9 mouse cellular contexts compared by ENCODE assay signal in the genomic region with DNA sequence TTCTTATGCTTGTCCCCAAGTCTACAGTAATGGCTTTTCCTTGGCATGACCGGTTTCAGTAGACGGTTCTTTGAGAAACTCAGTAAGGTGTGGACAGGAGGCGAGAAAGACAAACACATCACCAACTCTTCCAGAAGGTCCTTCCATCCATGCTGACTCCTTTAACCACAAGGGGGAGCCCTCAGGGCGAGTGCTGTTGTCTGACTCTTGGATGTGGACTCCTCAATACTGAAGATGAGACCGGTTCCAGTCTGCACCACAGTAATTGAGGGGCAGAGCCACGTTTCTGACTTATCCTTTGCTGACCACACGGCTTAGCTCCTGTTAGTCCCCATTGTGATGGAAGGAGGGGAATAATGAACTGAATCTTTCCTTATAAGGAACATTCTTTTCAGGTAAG. TPM values are rescaled to one million over a fixed set of nuclear protein-coding genes. Genes with fewer than 3 reads are reported as not detected.
DNase-seq lines count a peak whose midpoint lies in the region; ATAC-seq lines count a peak whose summit lies in the region.
"Had no signal": no experiment of that assay in that cellular context is flagged by ENCODE, and none has a peak within 500 bp of the region (broad histone marks: within the 10 kb centered on the region; RNA-seq: fewer than 3 reads in every experiment).

No protein-coding gene starts in this region.

- H3K27ac ChIP-seq in midbrain, embryonic 11.5 days (ENCODE audit: low read depth, low read length): no peak overlapping the region
- H3K27ac ChIP-seq in midbrain, embryonic 15.5 days: no peak overlapping the region
- no peak overlapping the region for H3K27ac ChIP-seq in forebrain, embryonic 13.5 days
- no peak overlapping the region for H3K27ac ChIP-seq in limb, embryonic 10.5 days
- H3K27ac ChIP-seq: neural tube, embryonic 13.5 days had no signal

- peak; percentile 59; the same call in 1 of the 2 replicates for ATAC-seq in midbrain, embryonic 11.5 days (ENCODE audit: low FRiP score)
- no peak for ATAC-seq in midbrain, embryonic 15.5 days (replicated peaks)
- ATAC-seq in forebrain, embryonic 13.5 days: peak; percentile 34; the same call in 1 of the 2 replicates

- no peak overlapping the region for H3K9ac ChIP-seq in midbrain, embryonic 11.5 days (ENCODE audit: low read length)
- no peak overlapping the region for H3K9ac ChIP-seq in midbrain, embryonic 15.5 days
- H3K9ac ChIP-seq in forebrain, embryonic 13.5 days: no peak overlapping the region
- H3K9ac ChIP-seq: neural tube, embryonic 13.5 days had no signal

- intact Hi-C loops in heart, postnatal 14 days (cut with DNase I): loop anchor here (10.0 kb wide), 1 partner anchor 92 kb away; no protein-coding TSS in a partner anchor

- H3K9me3 ChIP-seq in midbrain, embryonic 11.5 days (ENCODE audit: control insufficient read depth, low read length): no peaks in the 10 kb centered on the region
- H3K9me3 ChIP-seq in midbrain, embryonic 15.5 days: no peaks in the 10 kb centered on the region
- no peaks in the 10 kb centered on the region for H3K9me3 ChIP-seq in forebrain, embryonic 13.5 days (replicated peaks)
- H3K9me3 ChIP-seq in limb, embryonic 10.5 days (replicated peaks): no peaks in the 10 kb centered on the region
- H3K9me3 ChIP-seq: neural tube, embryonic 13.5 days had no signal

- H3K27me3 ChIP-seq in midbrain, embryonic 11.5 days (ENCODE audit: control insufficient read depth, insufficient read depth, low read length): no peaks in the 10 kb centered on the region
- no peaks in the 10 kb centered on the region for H3K27me3 ChIP-seq in midbrain, embryonic 15.5 days (replicated peaks)
- no peaks in the 10 kb centered on the region for H3K27me3 ChIP-seq in forebrain, embryonic 13.5 days
- H3K27me3 ChIP-seq in limb, embryonic 10.5 days (ENCODE audit: low read depth, poor library complexity, severe bottlenecking): no peaks in the 10 kb centered on the region
- H3K27me3 ChIP-seq: neural tube, embryonic 13.5 days had no signal

- peaks cover 5% of the 10 kb centered on the region for H3K4me1 ChIP-seq in midbrain, embryonic 11.5 days (ENCODE audit: control insufficient read depth, insufficient read depth, low read length)
- peaks cover 13% of the 10 kb centered on the region; the same call in 1 of the 2 replicates for H3K4me1 ChIP-seq in midbrain, embryonic 15.5 days
- peaks cover 5% of the 10 kb centered on the region; the same call in 1 of the 2 replicates for H3K4me1 ChIP-seq in forebrain, embryonic 13.5 days
- peaks cover 39% of the 10 kb centered on the region for H3K4me1 ChIP-seq in limb, embryonic 10.5 days

- peak; percentile 87 for DNase-seq in midbrain, embryonic 11.5 days (ENCODE audit: low spot score, missing footprints)
- peak; percentile 82 for DNase-seq in brain, adult 2 months (ENCODE audit: low read depth, low spot score)
- peak; percentile 77 to 87 for DNase-seq in heart, postnatal 14 days
- DNase-seq in limb, embryonic 10.5 days (ENCODE audit: low spot score): peak; percentile 70
- DNase-seq in ovary, postnatal 14 days (ENCODE audit: low spot score): peak; percentile 61
- peak; percentile 17 to 40 for DNase-seq in thymus, postnatal 36 days

- 44% methylated on average over 7 of the region's 7 CpGs for WGBS in midbrain, embryonic 11.5 days
- 49% methylated on average over 7 of the region's 7 CpGs for WGBS in midbrain, embryonic 15.5 days
- 52% methylated on average over 7 of the region's 7 CpGs for WGBS in forebrain, embryonic 13.5 days
- 54% methylated on average over 7 of the region's 7 CpGs for WGBS in limb, embryonic 10.5 days

- H3K36me3 ChIP-seq in midbrain, embryonic 11.5 days (ENCODE audit: control insufficient read depth, insufficient read depth, low read length): no peaks in the 10 kb centered on the region
- no peaks in the 10 kb centered on the region for H3K36me3 ChIP-seq in midbrain, embryonic 15.5 days (replicated peaks)
- no peaks in the 10 kb centered on the region for H3K36me3 ChIP-seq in forebrain, embryonic 13.5 days (ENCODE audit: poor library complexity, severe bottlenecking)
- no peaks in the 10 kb centered on the region for H3K36me3 ChIP-seq in limb, embryonic 10.5 days
- H3K36me3 ChIP-seq: neural tube, embryonic 13.5 days had no signal

- no peak overlapping the region for H3K4me3 ChIP-seq in midbrain, embryonic 11.5 days (ENCODE audit: low read depth, low read length)
- H3K4me3 ChIP-seq in midbrain, embryonic 15.5 days: no peak overlapping the region
- H3K4me3 ChIP-seq in forebrain, embryonic 13.5 days: no peak overlapping the region
- no peak overlapping the region for H3K4me3 ChIP-seq in limb, embryonic 10.5 days
- H3K4me3 ChIP-seq: neural tube, embryonic 13.5 days had no signal

- no peak overlapping the region for H3K4me2 ChIP-seq in midbrain, embryonic 11.5 days
- H3K4me2 ChIP-seq in midbrain, embryonic 15.5 days: no peak overlapping the region
- H3K4me2 ChIP-seq in forebrain, embryonic 13.5 days: no peak overlapping the region
- H3K4me2 ChIP-seq: neural tube, embryonic 13.5 days had no signal

RNA-seq across cellular contexts. Expression of gene Fam198b, which starts 1.2 kb away (rescaled TPM):
- 0.73 and 0.77 TPM in 2 replicates for polyA plus RNA-seq in midbrain, embryonic 11.5 days (2014; fragmentation: Nextera tagmentation; extraction: Ambion mirVana)
- 1.3 and 1.6 TPM in 2 replicates for polyA plus RNA-seq in midbrain, embryonic 15.5 days (2015; fragmentation: Nextera tagmentation; extraction: Ambion mirVana)
- 0.79 and 2.4 TPM in 2 replicates for polyA plus RNA-seq in forebrain, embryonic 13.5 days (2015; fragmentation: Nextera tagmentation; extraction: Ambion mirVana)
- total RNA-seq in heart, postnatal 14 days (2021): 10 to 100 TPM; 28.8 to 42.7 TPM
- polyA plus RNA-seq in limb, embryonic 10.5 days (2016; fragmentation: Nextera tagmentation; extraction: Ambion mirVana): 7.7 and 8.5 TPM in 2 replicates

RNA-seq across cellular contexts. Expression of gene Tmem144, which starts 30.5 kb away (rescaled TPM):
- polyA plus RNA-seq in midbrain, embryonic 11.5 days (2014; fragmentation: Nextera tagmentation; extraction: Ambion mirVana): 2.0 and 3.4 TPM in 2 replicates
- 0.87 and 0.96 TPM in 2 replicates for polyA plus RNA-seq in midbrain, embryonic 15.5 days (2015; fragmentation: Nextera tagmentation; extraction: Ambion mirVana)
- polyA plus RNA-seq in forebrain, embryonic 13.5 days (2015; fragmentation: Nextera tagmentation; extraction: Ambion mirVana): 3.3 and 4.0 TPM in 2 replicates
- total RNA-seq in heart, postnatal 14 days (2021): 1 to 10 TPM; 6.3 to 7.9 TPM
- polyA plus RNA-seq in limb, embryonic 10.5 days (2016; fragmentation: Nextera tagmentation; extraction: Ambion mirVana): 3.4 and 3.8 TPM in 2 replicates

Comparison
In these comparisons a context has a peak if more than half of its experiments do, and no peak if none do; other contexts are left out.
1. DNase-seq: peak in every context shown above with its lines; median percentile 87 in midbrain, embryonic 11.5 days; 82 in brain, adult 2 months; 82 in heart, postnatal 14 days; 70 in limb, embryonic 10.5 days; 61 in ovary, postnatal 14 days; 28 in thymus, postnatal 36 days.